Mouse (Mus musculus): ENCODE measurements around the gene Pdlim7.

DNA sequence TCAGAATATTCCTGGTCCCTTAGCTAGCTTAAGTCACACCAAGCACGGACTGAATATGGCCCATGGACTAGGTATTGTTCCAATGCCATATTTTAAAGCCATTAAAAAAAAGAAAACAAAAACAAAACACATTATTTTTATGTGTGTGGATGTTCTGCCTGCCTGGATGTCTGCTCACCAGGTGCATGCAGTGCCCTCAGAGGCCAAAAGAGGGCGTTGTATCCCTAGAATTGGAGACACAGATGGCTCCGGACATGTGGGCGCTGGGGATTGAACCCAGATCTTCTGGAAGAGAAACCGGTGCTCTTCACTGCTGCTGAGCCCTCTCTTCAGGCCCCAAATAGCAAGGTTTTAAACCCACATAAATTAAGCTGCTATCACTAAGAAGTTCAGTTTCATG lies 35.4 kb downstream of the Pdlim7 start:
- TF ChIP-seq MAZ (IDR thresholded peaks at IDR 0.05; ENCODE audit: low read depth, low read length) (no peak), POLR2A (IDR thresholded peaks at IDR 0.05; ENCODE audit: low read depth, low read length) (no peak), CHD1 (IDR thresholded peaks at IDR 0.05; ENCODE audit: low read depth, low read length) (no peak), TCF12 (IDR thresholded peaks at IDR 0.05; ENCODE audit: low read depth, low read length) (no peak), MAX (IDR thresholded peaks at IDR 0.05; ENCODE audit: low read length) (no peak), NELFE (IDR thresholded peaks at IDR 0.05; ENCODE audit: low read depth, low read length) (no peak), USF1 (IDR thresholded peaks at IDR 0.05; ENCODE audit: low read depth, low read length) (no peak), JUND (conservative IDR thresholded peaks at IDR 0.05; ENCODE audit: low read depth, low read length) (no peak; the same call in 1 of the 2 replicates), ZNF384 (IDR thresholded peaks at IDR 0.05; ENCODE audit: low read depth, low read length) (no peak), CTCF (conservative IDR thresholded peaks at IDR 0.05 in 1 of 2, IDR thresholded peaks at IDR 0.05 in 1 of 2; ENCODE audit: low read depth in 2 of 2, low read length in 2 of 2) (peak; percentile 54 to 78), CHD2 (IDR thresholded peaks at IDR 0.05; ENCODE audit: low read length) (no peak)

All from CH12.LX (cell line).